Mouse (Mus musculus) limb, embryonic 14.5 days (tissue): Measurements from ENCODE around the gene Slc9a8. TPM values are rescaled to one million over a fixed set of nuclear protein-coding genes. Genes with fewer than 3 reads are reported as not detected.
A peak's percentile ranks its signal among the peaks of the same experiment; 100 is the strongest.

Source experiments
- ATAC-seq: fragments of 200-750 bp; cut with Nextera tagmentation; 2 replicates; pipeline ENCODE4 v1.8.0; 2017; ENCODE audit warnings: low read depth, moderate number of reproducible peaks, moderate TSS enrichment; ENCODE audit not compliant: low FRiP score
- DNase-seq: peaks from one replicate; pipeline ENCODE4 v3.0.0-alpha.2; 2015; ENCODE audit warnings: low spot score
- H3K27ac ChIP-seq: fragments of 300-500 bp; sonication (generic); replicated peaks from 2 replicates; pipeline ENCODE4 v1.5.1; 2014; ENCODE audit warnings: low read depth, mild to moderate bottlenecking, low read length, moderate library complexity, mixed read lengths
- H3K27me3 ChIP-seq: fragments of 300-500 bp; sonication (generic); 2 replicates; pipeline ENCODE4 v1.6.1; 2014; ENCODE audit warnings: low read length, mixed read lengths; ENCODE audit not compliant: control insufficient read depth, insufficient read depth
- H3K36me3 ChIP-seq: fragments of 300-500 bp; sonication (generic); 2 replicates; pipeline ENCODE4 v1.6.1; 2014; ENCODE audit warnings: mild to moderate bottlenecking, low read length, moderate library complexity, mixed read lengths; ENCODE audit not compliant: control insufficient read depth, insufficient read depth
- H3K4me1 ChIP-seq: fragments of 300-500 bp; sonication (generic); 2 replicates; pipeline ENCODE4 v1.6.1; 2014; ENCODE audit warnings: antibody characterized with exemption, low read length, mixed read lengths; ENCODE audit not compliant: control insufficient read depth, insufficient read depth
- H3K4me2 ChIP-seq: fragments of 300-500 bp; sonication (generic); replicated peaks from 2 replicates; pipeline ENCODE4 v1.6.1; 2014; ENCODE audit warnings: low read depth, mild to moderate bottlenecking, low read length, moderate library complexity; ENCODE audit not compliant: severe bottlenecking
- H3K4me3 ChIP-seq: fragments of 300-500 bp; sonication (generic); replicated peaks from 2 replicates; pipeline ENCODE4 v1.5.1; 2014; ENCODE audit warnings: low read length
- H3K9ac ChIP-seq: fragments of 300-500 bp; sonication (generic); 2 replicates; pipeline ENCODE4 v1.6.1; 2014; ENCODE audit warnings: mild to moderate bottlenecking, low read depth, low read length, moderate library complexity; ENCODE audit not compliant: severe bottlenecking
- H3K9me3 ChIP-seq: fragments of 300-500 bp; sonication (generic); 2 replicates; pipeline ENCODE4 v1.6.1; 2016; ENCODE audit warnings: low read length; ENCODE audit not compliant: control insufficient read depth
- POLR2A ChIP-seq: fragments of 200-500 bp; IDR thresholded peaks from 2 replicates; pipeline ENCODE4 v1.8.0; 2012; ENCODE audit warnings: inconsistent platforms, mild to moderate bottlenecking, moderate library complexity, borderline replicate concordance; ENCODE audit not compliant: insufficient read depth, insufficient read length; ENCODE audit errors: extremely low read depth
- WGBS: fragments of 180-500 bp; shearing (Covaris S2); extraction: QIAGEN DNeasy Blood & Tissue Kit; methylation state at CpG from one replicate; pipeline ENCODE4 v1.1.7; 2014; 5-methylcytosine and 5-hydroxymethylcytosine counted together
- polyA plus RNA-seq, 2 experiments: library from polyadenylated mRNA; depleted of rRNA in 1 of 2; stranded (reverse) in 1 of 2; unstranded in 1 of 2; fragments of >200 nt; fragmentation: Nextera tagmentation in 1 of 2; extraction: Ambion mirVana in 1 of 2; gene quantifications; 2 replicates each; pipeline versions ENCODE4 v1.2.1 to v1.2.3; 2012 to 2014

The Slc9a8 gene
- polyA plus RNA-seq, 2 experiments, result 20.1 to 43.0 TPM

DNA sequence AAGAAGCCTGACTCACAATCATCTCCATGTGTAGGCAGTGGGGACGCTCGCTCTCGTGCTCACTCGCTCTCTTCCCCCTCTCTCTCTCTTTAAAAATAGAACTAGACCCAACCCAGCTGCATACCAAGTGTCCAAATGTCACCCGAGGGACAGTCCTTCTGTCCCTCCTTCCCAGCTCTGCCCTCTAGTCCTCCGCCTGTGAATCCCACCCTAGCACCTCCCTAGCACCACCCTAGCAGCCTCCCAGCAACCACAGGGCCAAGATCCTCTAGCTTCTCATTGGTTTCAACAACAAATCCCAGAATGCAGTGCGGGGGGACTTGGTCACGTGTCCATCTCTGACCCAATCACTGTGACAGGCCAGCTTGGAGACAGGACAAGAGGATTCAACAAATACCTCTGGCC is 45.4 kb upstream of the Slc9a8 start:
- no peaks in the 10 kb centered on the region for H3K9me3 ChIP-seq
- WGBS, result 80% methylated on average over 8 of the region's 8 CpGs
- H3K4me2 ChIP-seq, result no peak overlapping the region
- TF ChIP-seq POLR2A, result no peak
- H3K27me3 ChIP-seq, result no peaks in the 10 kb centered on the region
- H3K9ac ChIP-seq, result no peak overlapping the region
- DNase-seq, result peak; percentile 26
- H3K4me3 ChIP-seq, result no peak overlapping the region
- no peaks in the 10 kb centered on the region for H3K4me1 ChIP-seq
- no peaks in the 10 kb centered on the region for H3K36me3 ChIP-seq
- no peak for ATAC-seq
- H3K27ac ChIP-seq, result no peak overlapping the region

DNA sequence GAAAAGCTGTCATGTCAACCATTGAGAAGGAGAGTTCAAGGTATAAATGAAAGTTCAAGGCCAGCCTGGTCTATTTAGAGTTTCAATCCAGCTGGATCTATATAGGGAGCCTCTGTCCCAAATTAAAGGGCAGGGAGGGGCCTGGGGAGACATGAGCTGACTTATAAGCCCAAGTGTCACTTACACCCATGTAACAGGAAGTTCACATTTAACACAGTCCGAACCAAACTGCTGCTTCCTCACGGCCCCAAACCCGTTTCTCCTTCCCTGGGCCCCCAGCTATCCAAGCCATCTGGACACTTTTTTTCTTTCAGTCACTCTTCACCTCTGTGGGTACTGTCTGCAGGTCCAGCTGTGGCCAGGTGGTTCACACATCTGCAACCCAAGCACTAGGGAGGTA is 43.8 kb upstream of the Slc9a8 start:
- H3K4me2 ChIP-seq, result no peak overlapping the region
- H3K36me3 ChIP-seq, result no peaks in the 10 kb centered on the region
- WGBS, result 29% methylated on average over 3 of the region's 3 CpGs
- DNase-seq (no peak), ATAC-seq (no peak)
- H3K9ac ChIP-seq, result no peak overlapping the region
- no peak overlapping the region for H3K4me3 ChIP-seq
- no peak for TF ChIP-seq POLR2A
- H3K27me3 ChIP-seq, result no peaks in the 10 kb centered on the region
- no peak overlapping the region for H3K27ac ChIP-seq
- no peaks in the 10 kb centered on the region for H3K9me3 ChIP-seq
- no peaks in the 10 kb centered on the region for H3K4me1 ChIP-seq

DNA sequence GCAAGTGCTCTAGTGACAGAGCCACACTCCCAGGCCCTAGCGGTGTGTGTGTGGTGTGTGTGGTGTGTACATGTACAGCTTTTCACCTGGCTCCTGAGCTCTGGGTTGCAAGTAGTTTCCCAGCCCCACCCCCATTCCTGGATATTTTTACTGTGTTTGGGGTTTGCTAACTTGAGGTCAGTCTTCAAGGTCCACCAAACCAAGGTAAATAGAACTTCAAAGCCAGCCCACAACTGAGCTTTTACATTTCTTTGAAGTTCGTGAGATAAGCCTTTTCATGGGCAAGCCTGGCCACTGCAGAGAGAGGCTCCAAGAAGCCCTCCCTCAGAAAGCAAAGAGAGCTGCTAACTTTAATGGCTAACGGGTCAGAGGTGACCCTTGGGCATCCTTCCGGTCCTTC is 42.5 kb upstream of the Slc9a8 start:
- Histone ChIP-seq H3K27me3 (no peaks in the 10 kb centered on the region), H3K27ac (no peak overlapping the region), H3K4me1 (no peaks in the 10 kb centered on the region), H3K9ac (no peak overlapping the region), H3K36me3 (no peaks in the 10 kb centered on the region), H3K9me3 (no peaks in the 10 kb centered on the region), H3K4me3 (no peak overlapping the region), H3K4me2 (no peak overlapping the region)
- TF ChIP-seq POLR2A, result no peak
- ATAC-seq, result no peak
- WGBS, result 30% methylated on average over 4 of the region's 4 CpGs
- no peak for DNase-seq

DNA sequence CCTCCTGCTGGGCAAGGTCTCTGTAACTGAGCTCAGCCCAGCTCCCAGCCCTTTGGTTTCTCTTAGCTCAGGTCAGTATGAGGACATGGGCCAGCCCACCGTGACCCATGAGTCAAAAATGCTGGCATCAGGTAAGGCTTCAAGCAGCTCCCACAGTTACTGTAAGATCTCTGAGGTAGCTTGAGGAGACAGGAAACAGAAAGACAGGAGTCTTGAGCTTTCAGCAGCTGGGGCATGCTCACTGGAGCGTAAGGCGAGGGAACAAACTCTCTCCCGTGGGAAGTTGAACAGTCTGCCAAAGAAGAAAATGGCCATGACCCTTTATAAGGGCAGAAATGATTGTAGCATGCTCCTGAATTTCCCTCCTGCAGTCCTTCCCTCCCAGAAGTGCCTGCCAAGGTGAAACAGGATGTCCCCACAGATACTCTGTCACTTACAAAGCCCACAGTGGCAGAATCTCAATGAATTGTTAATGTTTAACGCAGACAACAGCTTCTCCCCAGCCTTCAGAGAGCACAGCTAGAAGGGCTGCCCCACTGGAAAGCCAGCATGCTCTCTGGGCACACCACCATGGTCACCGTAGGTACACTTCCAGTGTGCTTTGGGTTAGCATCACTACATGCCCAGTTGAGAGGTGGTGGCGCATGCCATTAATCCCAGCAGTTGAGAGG is 40.8 kb upstream of the Slc9a8 start:
- Histone ChIP-seq H3K27ac (no peak overlapping the region), H3K27me3 (no peaks in the 10 kb centered on the region), H3K4me1 (no peaks in the 10 kb centered on the region), H3K9me3 (no peaks in the 10 kb centered on the region), H3K4me3 (no peak overlapping the region), H3K36me3 (no peaks in the 10 kb centered on the region), H3K4me2 (no peak overlapping the region), H3K9ac (no peak overlapping the region)
- ATAC-seq (no peak), DNase-seq (no peak)
- no peak for TF ChIP-seq POLR2A
- 73% methylated on average over 7 of the region's 7 CpGs for WGBS

DNA sequence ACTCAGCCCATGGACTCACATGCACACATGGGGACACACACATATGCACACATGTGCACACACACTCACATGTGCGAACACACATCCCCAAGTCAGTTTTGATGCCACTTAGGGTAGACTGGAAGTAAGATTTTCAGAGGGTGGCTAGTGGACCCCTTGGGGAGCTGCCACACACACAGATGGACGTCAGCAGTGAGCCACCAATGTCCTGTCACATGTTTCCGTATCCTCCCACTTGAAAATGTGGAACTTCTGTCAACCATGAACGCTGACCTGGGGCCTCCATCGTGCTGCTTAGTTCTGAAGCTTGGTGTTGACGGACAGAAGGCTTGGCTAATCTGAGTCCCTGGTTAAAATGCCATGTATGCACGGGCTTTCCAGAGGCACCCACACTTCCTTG is 39.9 kb upstream of the Slc9a8 start:
- Histone ChIP-seq H3K9ac (no peak overlapping the region), H3K4me1 (no peaks in the 10 kb centered on the region), H3K36me3 (no peaks in the 10 kb centered on the region), H3K27me3 (no peaks in the 10 kb centered on the region), H3K4me3 (no peak overlapping the region), H3K9me3 (no peaks in the 10 kb centered on the region), H3K4me2 (no peak overlapping the region), H3K27ac (no peak overlapping the region)
- TF ChIP-seq POLR2A, result no peak
- 83% methylated on average over 7 of the region's 7 CpGs for WGBS
- no peak for ATAC-seq
- DNase-seq, result no peak
